Mouse (Mus musculus) kidney, postnatal 14 days (tissue): ENCODE measurements at regions not wholly inside any gene's neighbourhood (a gene's known extent, or its start where the extent isn't known, plus 50 kb on each side); places are given as distances from the start of the nearest gene placed in this dataset.

Experiments used
- DNase-seq: peaks from one replicate; pipeline ENCODE4 v3.0.0; 2022; ENCODE audit warnings: mixed read lengths

GRCm38 (mm10) chr17:62412666-62413180, 468.4 kb downstream of the Efna5 start:
- DNase-seq = peak; percentile 4

GRCm38 (mm10) chr17:62403739-62404138, 477.4 kb downstream of the Efna5 start:
- DNase-seq = no peak

GRCm38 (mm10) chr17:62393355-62394006, 487.6 kb downstream of the Efna5 start:
- no peak for DNase-seq

GRCm38 (mm10) chr17:62384053-62384452, 497.1 kb downstream of the Efna5 start:
- no peak for DNase-seq

GRCm38 (mm10) chr17:62378868-62379417, 502.2 kb downstream of the Efna5 start:
- DNase-seq = no peak

- no peak for DNase-seq
Observed at GRCm38 (mm10) chr17:62369100-62369499, 512.0 kb downstream of the Efna5 start.

GRCm38 (mm10) chr17:62367937-62368336, 513.2 kb downstream of the Efna5 start:
- no peak for DNase-seq

GRCm38 (mm10) chr17:62358323-62358722, 522.8 kb downstream of the Efna5 start:
- no peak for DNase-seq

- no peak for DNase-seq
Observed at GRCm38 (mm10) chr17:62337890-62338557, 543.1 kb downstream of the Efna5 start.

GRCm38 (mm10) chr17:62330226-62330625, 550.9 kb downstream of the Efna5 start:
- no peak for DNase-seq

GRCm38 (mm10) chr17:62326844-62327243, 554.3 kb downstream of the Efna5 start:
- no peak for DNase-seq

GRCm38 (mm10) chr17:62319033-62319432, 562.1 kb downstream of the Efna5 start:
- DNase-seq = no peak

GRCm38 (mm10) chr17:62310059-62310458, 571.1 kb downstream of the Efna5 start:
- DNase-seq = no peak

GRCm38 (mm10) chr17:62307111-62307510, 574.0 kb downstream of the Efna5 start:
- no peak for DNase-seq

- DNase-seq = no peak
Observed at GRCm38 (mm10) chr17:62306524-62306923, 574.6 kb downstream of the Efna5 start.

- no peak for DNase-seq
Observed at GRCm38 (mm10) chr17:62305140-62305539, 576.0 kb downstream of the Efna5 start.

GRCm38 (mm10) chr17:62304073-62304472, 577.0 kb downstream of the Efna5 start:
- DNase-seq = no peak

- DNase-seq = no peak
Observed at GRCm38 (mm10) chr17:62299875-62300274, 581.2 kb downstream of the Efna5 start.

- no peak for DNase-seq
Observed at GRCm38 (mm10) chr17:62297393-62298060, 583.6 kb downstream of the Efna5 start.

- no peak for DNase-seq
Observed at GRCm38 (mm10) chr17:62295412-62295811, 585.7 kb downstream of the Efna5 start.

GRCm38 (mm10) chr17:62292703-62293102, 588.4 kb downstream of the Efna5 start:
- no peak for DNase-seq

- no peak for DNase-seq
Observed at GRCm38 (mm10) chr17:62287666-62288065, 593.5 kb downstream of the Efna5 start.

- no peak for DNase-seq
Observed at GRCm38 (mm10) chr17:62287127-62287526, 594.0 kb downstream of the Efna5 start.
